Mouse (Mus musculus): ENCODE measurements around the gene Zdhhc5. TPM values are rescaled to one million over a fixed set of nuclear protein-coding genes. Genes with fewer than 3 reads are reported as not detected.

Gene Zdhhc5
- total RNA-seq (2014; rRNA removed) (22.9 and 27.5 TPM in 2 replicates), polyA plus RNA-seq (2015; fragmentation: Nextera tagmentation; extraction: Ambion mirVana) (13.1 TPM in 2 replicates)

- 3% methylated on average over 104 of the region's 107 CpGs for WGBS
- Histone ChIP-seq H3K4me2 (ENCODE audit: low read depth) (peak within 1 kb of the TSS; percentile 76), H3K4me1 (ENCODE audit: insufficient read depth) (peaks cover 6% of the 10 kb centered on the region; the same call in 1 of the 2 replicates), H3K27ac (ENCODE audit: low read depth, low read length) (peak within 1 kb of the TSS; percentile 97), H3K9ac (peak within 1 kb of the TSS; percentile 90), H3K9me3 (ENCODE audit: low read length) (no peaks in the 10 kb centered on the region), H3K4me3 (ENCODE audit: low read depth, low read length) (peak within 1 kb of the TSS; percentile 94), H3K27me3 (ENCODE audit: insufficient read depth, low read length) (no peaks in the 10 kb centered on the region), H3K36me3 (ENCODE audit: insufficient read depth) (peaks cover 7% of the 10 kb centered on the region; the same call in 1 of the 2 replicates)
- peak; percentile 99 for DNase-seq
- no peak; the same call in 1 of the 2 replicates for TF ChIP-seq CTCF (IDR thresholded peaks at IDR 0.05; ENCODE audit: low read depth)
- ATAC-seq: peak; percentile 97
Measured at GRCm38 (mm10) chr2:84714811-84715561, at the start of gene Zdhhc5. TSS of gene Zdhhc5 (minus strand) at chr2:84715180.

GRCm38 (mm10) chr2:84762818-84763217, 47.8 kb upstream of the Zdhhc5 start:
- 59% methylated on average over 1 of the region's 1 CpGs for WGBS

GRCm38 (mm10) chr2:84762295-84762694, 47.3 kb upstream of the Zdhhc5 start:
- Histone ChIP-seq H3K27ac (ENCODE audit: low read depth, low read length) (no peak overlapping the region), H3K36me3 (ENCODE audit: insufficient read depth) (no peaks in the 10 kb centered on the region), H3K9me3 (ENCODE audit: low read length) (no peaks in the 10 kb centered on the region), H3K4me2 (ENCODE audit: low read depth) (no peak overlapping the region), H3K4me1 (ENCODE audit: insufficient read depth) (no peaks in the 10 kb centered on the region), H3K27me3 (ENCODE audit: insufficient read depth, low read length) (no peaks in the 10 kb centered on the region), H3K9ac (no peak overlapping the region), H3K4me3 (ENCODE audit: low read depth, low read length) (no peak overlapping the region)
- ATAC-seq (no peak), DNase-seq (no peak)
- TF ChIP-seq CTCF (IDR thresholded peaks at IDR 0.05; ENCODE audit: low read depth): no peak
- 30% methylated on average over 4 of the region's 4 CpGs for WGBS

More at GRCm38 (mm10) chr2:84762818-84763217, 47.8 kb upstream of the Zdhhc5 start:
- Histone ChIP-seq H3K27me3 (ENCODE audit: insufficient read depth, low read length) (no peaks in the 10 kb centered on the region), H3K36me3 (ENCODE audit: insufficient read depth) (no peaks in the 10 kb centered on the region), H3K4me3 (ENCODE audit: low read depth, low read length) (no peak overlapping the region), H3K4me2 (ENCODE audit: low read depth) (no peak overlapping the region), H3K9ac (no peak overlapping the region), H3K9me3 (ENCODE audit: low read length) (no peaks in the 10 kb centered on the region), H3K27ac (ENCODE audit: low read depth, low read length) (no peak overlapping the region), H3K4me1 (ENCODE audit: insufficient read depth) (no peaks in the 10 kb centered on the region)
- no peak for TF ChIP-seq CTCF (IDR thresholded peaks at IDR 0.05; ENCODE audit: low read depth)
- DNase-seq: no peak
- ATAC-seq: no peak

- Histone ChIP-seq H3K9me3 (ENCODE audit: low read length) (no peaks in the 10 kb centered on the region), H3K27ac (ENCODE audit: low read depth, low read length) (no peak overlapping the region), H3K4me2 (ENCODE audit: low read depth) (no peak overlapping the region), H3K4me1 (ENCODE audit: insufficient read depth) (no peaks in the 10 kb centered on the region), H3K27me3 (ENCODE audit: insufficient read depth, low read length) (no peaks in the 10 kb centered on the region), H3K9ac (no peak overlapping the region), H3K36me3 (ENCODE audit: insufficient read depth) (no peaks in the 10 kb centered on the region), H3K4me3 (ENCODE audit: low read depth, low read length) (no peak overlapping the region)
- ATAC-seq: no peak
- WGBS: 85% methylated on average over 1 of the region's 1 CpGs
- DNase-seq: no peak
- no peak for TF ChIP-seq CTCF (IDR thresholded peaks at IDR 0.05; ENCODE audit: low read depth)
Measured at GRCm38 (mm10) chr2:84761840-84762239, 46.9 kb upstream of the Zdhhc5 start.

GRCm38 (mm10) chr2:84761309-84761708, 46.3 kb upstream of the Zdhhc5 start:
- DNase-seq: no peak

GRCm38 (mm10) chr2:84760777-84761176, 45.8 kb upstream of the Zdhhc5 start:
- no peak for TF ChIP-seq CTCF (IDR thresholded peaks at IDR 0.05; ENCODE audit: low read depth)
- Histone ChIP-seq H3K27me3 (ENCODE audit: insufficient read depth, low read length) (no peaks in the 10 kb centered on the region), H3K4me2 (ENCODE audit: low read depth) (no peak overlapping the region), H3K9ac (no peak overlapping the region), H3K27ac (ENCODE audit: low read depth, low read length) (no peak overlapping the region), H3K4me3 (ENCODE audit: low read depth, low read length) (no peak overlapping the region), H3K4me1 (ENCODE audit: insufficient read depth) (no peaks in the 10 kb centered on the region), H3K9me3 (ENCODE audit: low read length) (no peaks in the 10 kb centered on the region), H3K36me3 (ENCODE audit: insufficient read depth) (no peaks in the 10 kb centered on the region)
- ATAC-seq: no peak
- DNase-seq: no peak
- WGBS: 66% methylated on average over 8 of the region's 8 CpGs

More at GRCm38 (mm10) chr2:84761309-84761708, 46.3 kb upstream of the Zdhhc5 start:
- TF ChIP-seq CTCF (IDR thresholded peaks at IDR 0.05; ENCODE audit: low read depth): no peak
- H3K27me3 ChIP-seq (ENCODE audit: insufficient read depth, low read length): no peaks in the 10 kb centered on the region
- H3K4me3 ChIP-seq (ENCODE audit: low read depth, low read length): no peak overlapping the region
- no peaks in the 10 kb centered on the region for H3K9me3 ChIP-seq (ENCODE audit: low read length)
- no peak overlapping the region for H3K4me2 ChIP-seq (ENCODE audit: low read depth)
- no peak for ATAC-seq
- H3K36me3 ChIP-seq (ENCODE audit: insufficient read depth): no peaks in the 10 kb centered on the region
- 85% methylated on average over 3 of the region's 3 CpGs for WGBS
- H3K4me1 ChIP-seq (ENCODE audit: insufficient read depth): no peaks in the 10 kb centered on the region
- no peak overlapping the region for H3K27ac ChIP-seq (ENCODE audit: low read depth, low read length)
- no peak overlapping the region for H3K9ac ChIP-seq

GRCm38 (mm10) chr2:84758542-84759127, 43.7 kb upstream of the Zdhhc5 start:
- DNase-seq (peak; percentile 65), ATAC-seq (peak; percentile 77)
- Histone ChIP-seq H3K36me3 (ENCODE audit: insufficient read depth) (no peaks in the 10 kb centered on the region), H3K27ac (ENCODE audit: low read depth, low read length) (no peak overlapping the region), H3K4me3 (ENCODE audit: low read depth, low read length) (no peak overlapping the region), H3K4me2 (ENCODE audit: low read depth) (no peak overlapping the region), H3K9me3 (ENCODE audit: low read length) (no peaks in the 10 kb centered on the region), H3K9ac (no peak overlapping the region), H3K27me3 (ENCODE audit: insufficient read depth, low read length) (no peaks in the 10 kb centered on the region), H3K4me1 (ENCODE audit: insufficient read depth) (no peaks in the 10 kb centered on the region)
- peak; percentile 72 for TF ChIP-seq CTCF (IDR thresholded peaks at IDR 0.05; ENCODE audit: low read depth)
- 3% methylated on average over 2 of the region's 2 CpGs for WGBS
